Mouse (Mus musculus) gonadal fat pad, adult 2 months (tissue): ENCODE data around the gene Eed. TPM values are rescaled to one million over a fixed set of nuclear protein-coding genes. Genes with fewer than 3 reads are reported as not detected.

Source experiments
- DNase-seq: peaks from one replicate; pipeline ENCODE4 v3.0.0-alpha.2; 2012; ENCODE audit warnings: low read depth
- polyA plus RNA-seq: library from polyadenylated mRNA; depleted of rRNA; stranded (reverse); fragments of >200 nt; gene quantifications from 2 replicates; pipeline ENCODE4 v1.2.3, GENCODE M21; 2012

Eed gene
- polyA plus RNA-seq, 1 experiment = 10.1 TPM

DNA sequence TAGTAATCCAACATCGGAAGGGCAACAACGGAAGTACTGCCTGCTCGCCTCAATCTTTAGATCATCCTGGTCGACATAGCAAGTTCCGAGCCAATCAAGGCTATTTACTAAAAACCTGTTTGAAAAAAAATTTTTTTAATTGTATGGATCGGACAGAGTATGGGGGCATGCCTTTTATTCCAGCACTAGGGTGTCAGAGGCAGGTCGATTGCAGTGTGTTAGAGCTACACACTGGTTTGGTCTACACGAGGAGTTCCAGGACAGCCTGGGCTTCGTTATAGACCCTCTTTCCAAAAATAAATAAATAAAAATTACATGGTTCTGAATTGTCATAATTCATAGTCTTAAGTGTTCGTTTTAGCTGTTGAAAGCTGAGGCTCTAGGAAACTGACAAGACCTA is 774 bp upstream of the Eed start:
- DNase-seq = no peak

DNA sequence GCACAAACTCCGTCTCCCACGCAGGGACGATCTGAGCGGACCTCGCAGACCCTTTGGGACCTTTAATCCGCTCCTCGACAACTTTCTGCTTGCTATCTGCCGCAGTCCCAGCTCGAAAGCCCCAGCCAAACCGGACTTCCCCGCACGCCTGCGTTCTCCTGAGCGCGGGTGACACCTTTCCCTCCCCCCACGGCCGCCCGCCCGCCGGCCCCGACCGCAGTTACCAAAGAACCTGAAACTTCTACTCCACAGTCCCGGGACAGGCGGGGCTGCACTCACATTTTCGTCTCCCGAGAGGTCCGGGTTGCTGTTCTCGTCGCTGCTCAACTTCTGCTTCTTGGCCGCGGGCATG is 674 bp downstream of the Eed start:
- no peak for DNase-seq

DNA sequence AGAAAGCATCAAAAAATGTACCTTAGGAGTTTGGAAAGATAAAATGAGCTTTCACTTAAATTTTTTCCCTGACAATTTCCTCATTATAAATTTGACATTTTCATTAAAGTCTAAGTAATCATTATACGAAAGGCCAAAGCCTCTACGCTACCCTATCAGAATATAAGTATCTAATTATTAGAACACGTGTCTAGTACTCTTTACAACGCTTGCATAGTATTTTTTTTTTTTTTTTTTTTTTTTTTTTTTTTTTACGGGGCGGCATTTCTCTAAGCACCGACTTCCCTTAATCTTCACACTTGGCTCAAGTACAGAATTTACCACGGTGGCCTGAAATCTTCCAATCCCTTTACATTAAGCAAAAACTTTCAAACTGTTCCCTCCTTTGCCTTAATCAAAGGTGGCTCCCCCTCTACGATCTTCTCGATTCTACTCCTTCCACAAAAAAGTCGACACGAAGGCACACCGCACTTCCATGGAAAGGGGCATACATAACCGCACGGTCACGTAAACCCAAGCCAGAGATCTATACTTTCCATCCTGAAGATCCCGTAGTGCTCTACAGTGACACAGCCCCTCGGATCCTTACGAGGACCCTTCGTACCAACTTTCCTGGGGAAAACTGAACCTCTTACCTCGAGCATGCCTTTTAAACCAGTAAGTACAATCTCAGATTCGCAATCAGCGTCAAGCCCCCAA is 1.2 kb downstream of the Eed start:
- no peak for DNase-seq

GRCm38 (mm10) chr7:89976796-89977195 is 4.0 kb downstream of the Eed start:
- DNase-seq = no peak

GRCm38 (mm10) chr7:89975571-89975970 is 5.2 kb downstream of the Eed start:
- DNase-seq = no peak

DNA sequence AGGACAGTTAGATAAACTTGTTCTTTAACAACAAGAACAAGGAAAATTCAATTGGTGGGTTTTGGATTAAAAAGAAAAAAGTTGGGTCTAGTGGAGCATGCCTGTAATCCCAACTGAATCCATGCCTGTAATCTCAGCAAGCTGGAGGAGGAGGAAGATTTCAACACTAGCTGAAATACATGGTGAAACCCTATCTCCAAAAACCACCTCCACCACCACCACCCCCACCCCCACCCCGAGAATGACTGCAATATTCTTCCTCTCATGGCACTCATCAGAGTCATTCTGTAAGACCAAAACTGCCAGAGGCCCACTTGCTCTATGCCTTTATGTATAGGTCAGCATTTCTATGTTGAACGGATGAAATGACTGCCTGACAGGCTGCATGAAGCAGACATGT is 13.5 kb downstream of the Eed start:
- no peak for DNase-seq

DNA sequence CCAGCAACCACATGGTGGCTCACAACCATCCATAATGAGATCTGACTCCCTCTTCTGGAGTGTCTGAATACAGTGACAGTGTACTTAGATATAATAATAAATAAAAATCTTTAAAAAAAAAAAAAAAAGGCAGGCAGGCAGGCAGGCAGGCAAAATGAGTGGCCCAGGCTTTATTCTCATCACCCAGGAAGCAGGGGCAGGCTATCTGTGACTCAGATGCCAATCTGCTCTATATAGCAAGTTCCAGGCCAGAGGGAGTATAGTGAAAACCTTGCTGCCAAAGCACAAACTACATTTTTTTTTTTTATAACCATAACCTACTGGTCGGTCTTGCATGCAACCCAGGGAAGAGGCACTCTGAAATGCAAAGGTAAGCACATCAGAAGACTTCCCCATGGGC is 14.0 kb downstream of the Eed start:
- no peak for DNase-seq

DNA sequence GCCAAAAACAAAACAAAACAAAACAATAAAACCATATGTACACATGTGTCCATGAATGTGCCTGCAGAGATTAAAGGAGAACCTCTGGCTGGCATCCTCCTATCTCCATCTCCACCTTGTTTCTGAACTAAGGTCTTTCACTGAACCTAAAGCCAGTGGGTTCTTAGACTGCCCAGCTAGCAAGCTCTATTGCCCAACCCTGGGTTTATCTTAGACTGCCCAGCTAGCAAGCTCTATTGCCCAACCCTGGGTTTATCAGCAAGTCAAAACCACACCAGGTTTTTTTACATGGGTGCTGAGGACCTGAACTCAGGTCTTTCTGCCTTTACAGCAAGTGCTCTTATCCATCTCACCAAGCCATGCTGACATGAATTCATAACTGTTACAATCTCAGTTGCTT is 17.6 kb downstream of the Eed start:
- DNase-seq = no peak

DNA sequence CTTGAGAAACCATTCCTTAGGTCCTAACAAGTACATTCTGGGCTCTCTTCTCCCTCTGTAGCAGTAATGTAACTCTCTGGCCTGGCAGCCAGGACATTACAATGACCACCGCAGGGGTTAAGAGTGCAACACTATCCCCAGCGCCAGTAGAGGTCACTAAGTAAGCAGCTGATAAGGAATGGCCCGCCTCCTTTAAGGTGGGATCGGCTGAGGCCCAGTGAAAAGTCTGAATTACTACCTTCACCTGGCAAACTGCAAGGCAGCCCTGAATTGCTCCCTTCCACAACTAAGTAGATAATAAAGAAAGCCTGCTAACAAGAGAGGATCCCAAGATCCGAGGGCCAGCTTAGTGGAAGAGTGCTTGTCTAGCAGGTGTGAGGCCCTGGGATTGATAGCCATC is 23.5 kb downstream of the Eed start:
- no peak for DNase-seq

DNA sequence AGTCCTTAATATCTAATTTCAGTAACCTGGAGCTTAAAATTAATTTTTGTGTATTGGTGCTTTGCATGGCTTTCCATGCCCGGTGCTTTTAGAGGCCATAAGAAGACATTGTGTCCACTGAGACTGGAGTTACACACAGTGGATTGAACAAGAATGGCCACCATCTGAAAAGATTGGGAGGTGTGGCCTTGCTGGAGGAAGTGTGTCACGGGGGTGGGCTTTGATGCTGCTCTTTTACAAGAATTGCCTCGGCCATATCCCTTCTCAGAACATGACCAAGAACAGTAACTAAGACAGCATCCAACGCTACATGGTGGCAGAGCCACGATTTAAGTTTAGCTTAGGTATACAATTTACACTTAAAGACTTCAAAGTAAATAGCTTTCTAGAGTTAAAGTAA is 26.5 kb downstream of the Eed start:
- DNase-seq = no peak

DNA sequence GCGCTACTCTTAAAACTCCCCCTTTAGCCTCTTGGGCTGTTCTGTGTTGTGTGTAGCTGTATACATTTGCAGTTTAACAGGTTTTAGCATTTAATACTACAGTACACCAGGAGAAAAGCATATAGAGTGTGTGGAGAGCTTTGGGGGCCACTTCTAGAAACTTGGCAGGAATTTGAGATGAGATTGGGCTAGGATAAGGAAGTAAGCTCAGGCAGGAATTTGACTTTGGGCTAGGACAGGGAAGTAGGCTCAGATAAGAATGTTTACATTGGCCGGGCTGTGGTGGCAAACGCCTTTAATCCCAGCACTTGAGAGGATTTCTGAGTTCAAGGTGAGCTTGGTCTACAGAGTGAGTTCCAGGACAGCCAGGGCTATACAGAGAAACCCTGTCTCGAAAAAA is 31.4 kb downstream of the Eed start:
- DNase-seq = no peak

GRCm38 (mm10) chr7:89948026-89948425 is 32.8 kb downstream of the Eed start:
- no peak for DNase-seq

GRCm38 (mm10) chr7:89940571-89941463 is 40.0 kb downstream of the Eed start, which contains the start of gene Hikeshi:
Gene Hikeshi, minus strand, starts transcription at chr7:89941204.
- peak; percentile 86 for DNase-seq

DNA sequence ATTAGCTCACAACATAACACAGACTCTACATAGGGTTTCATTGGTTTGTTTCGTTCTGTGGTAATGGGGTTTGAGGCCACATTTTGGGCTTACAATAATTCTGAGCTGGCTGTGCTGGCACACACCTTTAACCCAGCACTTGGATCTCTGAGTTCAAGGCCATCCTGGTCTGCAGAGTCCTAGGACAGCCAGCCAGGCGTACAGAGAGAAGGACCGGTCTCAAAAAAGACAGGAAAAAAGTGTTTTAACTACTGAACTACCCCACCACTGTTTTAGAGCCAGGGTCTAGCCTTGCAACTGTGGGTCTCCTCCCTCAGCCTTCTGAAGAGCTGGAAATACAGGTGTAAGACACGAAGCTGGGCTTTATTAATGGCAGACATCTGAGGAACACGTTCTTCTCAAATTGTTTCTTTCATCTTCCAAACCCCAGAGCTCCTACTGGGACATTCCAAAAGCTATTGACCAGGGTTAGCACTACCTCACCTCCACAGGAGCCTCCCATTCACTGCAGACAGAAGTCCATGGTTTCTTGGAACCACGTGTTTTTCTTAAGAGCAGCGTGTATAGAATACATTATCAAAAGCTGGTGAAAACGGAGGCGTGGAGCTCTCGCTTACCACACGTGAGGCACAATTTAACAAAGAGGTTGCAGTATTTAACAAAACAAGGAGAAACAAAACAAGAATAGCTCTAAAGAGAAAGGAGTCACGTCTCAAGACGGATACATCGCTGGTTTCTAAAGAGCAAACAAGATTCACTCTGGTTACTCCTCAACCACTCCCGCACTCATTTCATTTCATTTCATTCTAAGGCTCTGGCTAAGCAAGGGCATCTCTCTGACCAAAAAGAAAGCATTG is 41.1 kb downstream of the Eed start:
- DNase-seq = no peak

GRCm38 (mm10) chr7:89923441-89924180 is 57.2 kb downstream of the Eed start:
- no peak for DNase-seq

- no peak for DNase-seq
Observed at GRCm38 (mm10) chr7:89917776-89918175, 63.0 kb downstream of the Eed start.

GRCm38 (mm10) chr7:89916711-89917110 is 64.1 kb downstream of the Eed start:
- no peak for DNase-seq

DNA sequence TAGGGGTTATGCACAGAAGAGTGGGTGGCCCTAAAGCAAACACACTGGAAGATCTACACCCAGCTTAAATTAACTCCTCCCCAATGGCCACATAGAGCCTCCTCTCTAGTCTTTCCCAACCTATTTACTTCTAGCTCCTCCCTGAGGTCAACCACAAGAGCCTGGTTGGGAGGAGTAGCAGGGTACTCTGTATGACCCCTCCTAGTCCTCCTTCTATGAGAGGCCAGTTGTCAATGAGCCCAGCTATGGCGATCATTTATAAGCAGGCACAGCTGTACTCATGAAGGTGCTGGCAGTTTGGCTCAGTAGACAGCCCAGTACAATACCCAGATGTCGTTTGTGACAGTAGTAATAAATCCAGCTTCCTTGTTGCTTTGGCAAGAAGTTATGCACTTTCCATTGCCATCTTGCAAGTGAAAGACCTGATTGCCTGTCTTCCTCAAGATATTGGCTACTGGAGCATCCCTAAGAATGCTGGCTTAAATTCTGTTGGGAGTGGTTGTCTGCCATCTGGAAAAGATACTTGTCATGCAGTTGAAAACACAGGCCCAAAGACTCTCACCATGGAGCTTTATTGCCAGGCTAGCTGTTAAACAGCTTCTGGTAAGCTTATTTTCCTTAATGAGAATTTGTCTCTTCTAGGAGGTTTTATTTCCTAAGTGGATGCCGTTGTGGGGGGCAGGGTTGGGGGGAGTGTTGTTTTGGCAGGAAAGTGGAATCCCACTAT is 67.2 kb downstream of the Eed start:
- DNase-seq = no peak

DNA sequence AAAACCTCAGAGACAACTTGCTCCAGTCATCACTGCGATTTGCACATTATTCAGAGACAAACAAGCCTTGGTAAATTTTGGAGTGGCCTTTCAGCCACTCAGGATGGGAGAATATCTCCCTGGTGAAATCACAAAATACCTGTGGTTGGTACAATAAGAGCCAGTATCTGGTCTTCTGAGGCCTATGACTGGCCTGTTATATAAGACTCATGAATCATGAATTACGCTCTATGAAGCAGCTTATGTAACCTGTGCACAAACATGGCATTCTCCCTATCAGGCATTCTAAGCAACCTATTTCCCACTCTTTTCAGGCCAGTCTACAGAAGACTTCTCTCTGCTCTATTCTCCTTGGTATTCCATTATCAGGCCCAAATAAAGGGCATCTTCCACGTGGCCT is 68.4 kb downstream of the Eed start:
- DNase-seq = no peak

- no peak for DNase-seq
Observed at GRCm38 (mm10) chr7:89909711-89910110, 71.1 kb downstream of the Eed start.
